Mouse (Mus musculus) neutrophil, adult 59 days (primary cell): ENCODE results near the gene Rnf31. TPM values are rescaled to one million over a fixed set of nuclear protein-coding genes. Genes with fewer than 3 reads are reported as not detected.

Experiments used
- total RNA-seq, 2 experiments: library from RNA; stranded (reverse); gene quantifications; 1 replicate in 1 of 2; 2 replicates in 1 of 2; pipeline ENCODE4 v1.2.4; 2023

Gene Rnf31
- total RNA-seq = 10 to 100 TPM; 57.6 to 74.7 TPM

GRCm38 (mm10) chr14:55591331-55591891 lies at the start of gene Rnf31:
Rnf31 (plus strand) TSS chr14:55591708.

GRCm38 (mm10) chr14:55559799-55560201 lies 31.7 kb upstream of the Rnf31 start, which contains the start of gene Dcaf11:
Dcaf11 (plus strand) TSS chr14:55560006.

GRCm38 (mm10) chr14:55560202-55561073 lies 31.1 kb upstream of the Rnf31 start, which contains the start of gene A730061H03Rik:
A730061H03Rik (minus strand) TSS chr14:55560406.

GRCm38 (mm10) chr14:55575302-55575701 lies 16.2 kb upstream of the Rnf31 start, which contains the start of gene Fitm1:
Fitm1 (plus strand) TSS chr14:55575617.

GRCm38 (mm10) chr14:55577871-55578667 lies 13.4 kb upstream of the Rnf31 start, which contains the start of gene Psme1:
Psme1 (plus strand) TSS chr14:55578123.

GRCm38 (mm10) chr14:55584702-55585565 lies 6.6 kb upstream of the Rnf31 start, which contains the start of gene Emc9:
Emc9 (minus strand) TSS chr14:55585302.

GRCm38 (mm10) chr14:55590748-55591330 lies 669 bp upstream of the Rnf31 start, which contains the start of gene Psme2:
Psme2 (minus strand) TSS chr14:55591113.

GRCm38 (mm10) chr14:55603271-55603632 lies 11.7 kb downstream of the Rnf31 start, which contains the start of gene Irf9:
Irf9 (plus strand) TSS chr14:55603571.

GRCm38 (mm10) chr14:55617822-55618221 lies 26.3 kb downstream of the Rnf31 start, which contains the start of gene Rec8:
Rec8 (plus strand) TSS chr14:55618037.

GRCm38 (mm10) chr14:55635523-55636007 lies 44.1 kb downstream of the Rnf31 start, which contains the start of gene Ipo4:
Ipo4 (minus strand) TSS chr14:55635957.

GRCm38 (mm10) chr14:55637795-55638194 lies 46.3 kb downstream of the Rnf31 start, which contains the start of gene Gm49378:
Gm49378 (minus strand) TSS chr14:55637895.

GRCm38 (mm10) chr14:55643060-55643907 lies 51.8 kb downstream of the Rnf31 start, which contains the start of gene Tm9sf1:
Tm9sf1 (minus strand) TSS chr14:55643806.

GRCm38 (mm10) chr14:55649884-55650283 lies 58.4 kb downstream of the Rnf31 start, which contains the start of gene Tssk4:
Tssk4 (plus strand) TSS chr14:55650184.

Other genes starting within 250 kb of the Rnf31 start
- 10 to 100 TPM; 16.0 to 20.8 TPM for gene Dhrs4, start 113.0 kb upstream of the Rnf31 start, total RNA-seq
- under 1 TPM; 0.22 to 0.42 TPM for gene Carmil3, start 101.1 kb upstream of the Rnf31 start, total RNA-seq
- gene Cpne6, start 81.3 kb upstream of the Rnf31 start, total RNA-seq = not detected
- not detected for gene Nrl, start 66.7 kb upstream of the Rnf31 start, total RNA-seq
- 10 to 100 TPM; 25.2 to 30.4 TPM for gene Pck2, start 51.4 kb upstream of the Rnf31 start, total RNA-seq
- 10 to 100 TPM; 51.8 to 54.8 TPM for gene Dcaf11, start 31.7 kb upstream of the Rnf31 start, total RNA-seq
- gene A730061H03Rik, start 31.3 kb upstream of the Rnf31 start, total RNA-seq = 1 to 10 TPM; 1.9 to 3.3 TPM
- not detected for gene Fitm1, start 16.1 kb upstream of the Rnf31 start, total RNA-seq
- gene Psme1, start 13.6 kb upstream of the Rnf31 start, total RNA-seq = 100 to 1,000 TPM; 138 to 143 TPM
- gene Emc9, start 6.4 kb upstream of the Rnf31 start, total RNA-seq = 1 to 10 TPM; 4.4 to 5.9 TPM
- gene Psme2, start 595 bp upstream of the Rnf31 start, total RNA-seq = 100 to 1,000 TPM; 180 to 210 TPM
- gene Irf9, start 11.9 kb downstream of the Rnf31 start, total RNA-seq = 10 to 100 TPM; 42.3 to 50.1 TPM
- gene Rec8, start 26.3 kb downstream of the Rnf31 start, total RNA-seq = 1 to 10 TPM in 1 of 2 experiments, not detected in 1; 1.3 TPM
- gene Ipo4, start 44.2 kb downstream of the Rnf31 start, total RNA-seq = 10 to 100 TPM; 10.7 to 12.2 TPM
- gene Gm49378, start 46.2 kb downstream of the Rnf31 start, total RNA-seq = 1 to 10 TPM in 1 of 2 experiments, under 1 TPM in 1; 0.79 to 2.4 TPM
- gene Tm9sf1, start 52.1 kb downstream of the Rnf31 start, total RNA-seq = 10 to 100 TPM; 34.3 to 37.8 TPM
- gene Tssk4, start 58.5 kb downstream of the Rnf31 start, total RNA-seq = 1 to 10 TPM; 1.6 to 2.0 TPM
- gene Mdp1, start 68.8 kb downstream of the Rnf31 start, total RNA-seq = 10 to 100 TPM; 13.2 to 13.9 TPM
- gene Gmpr2, start 80.2 kb downstream of the Rnf31 start, total RNA-seq = 10 to 100 TPM; 15.8 to 16.6 TPM
- gene Nedd8, start 80.4 kb downstream of the Rnf31 start, total RNA-seq = 100 to 1,000 TPM; 154 to 173 TPM
- 10 to 100 TPM; 53.2 to 64.0 TPM for gene Tinf2, start 90.1 kb downstream of the Rnf31 start, total RNA-seq
- 1 to 10 TPM in 1 of 2 experiments, under 1 TPM in 1; 0.71 to 1.4 TPM for gene Tgm1, start 122.2 kb downstream of the Rnf31 start, total RNA-seq
- gene Rabggta, start 130.6 kb downstream of the Rnf31 start, total RNA-seq = 10 to 100 TPM; 23.8 to 27.4 TPM
- 10 to 100 TPM; 53.1 to 63.6 TPM for gene Dhrs1, start 154.0 kb downstream of the Rnf31 start, total RNA-seq
- gene Nop9, start 154.0 kb downstream of the Rnf31 start, total RNA-seq = 10 to 100 TPM; 19.3 to 28.9 TPM
- under 1 TPM in 1 of 2 experiments, not detected in 1; 0.53 TPM for gene Cideb, start 166.8 kb downstream of the Rnf31 start, total RNA-seq
- gene Ltb4r2, start 169.7 kb downstream of the Rnf31 start, total RNA-seq = under 1 TPM; 0.79 to 0.84 TPM
- 100 to 1,000 TPM; 203 to 224 TPM for gene Ltb4r1, start 174.3 kb downstream of the Rnf31 start, total RNA-seq
- gene Adcy4, start 192.4 kb downstream of the Rnf31 start, total RNA-seq = under 1 TPM; 0.36 to 0.51 TPM
- gene Ripk3, start 197.2 kb downstream of the Rnf31 start, total RNA-seq = 10 to 100 TPM; 29.1 to 40.3 TPM
- not detected for gene Nfatc4, start 231.4 kb downstream of the Rnf31 start, total RNA-seq